Mouse (Mus musculus): Measurements from ENCODE around the gene Glmn. TPM values are rescaled to one million over a fixed set of nuclear protein-coding genes. Genes with fewer than 3 reads are reported as not detected.

Glmn gene
- polyA plus RNA-seq, 1 experiment from 2014 or later = 9.5 TPM

- WGBS = 95% methylated on average over 3 of the region's 3 CpGs
- Histone ChIP-seq H3K4me1 (replicated peaks; ENCODE audit: control insufficient read depth, insufficient read depth, low read length) (no peaks in the 10 kb centered on the region), H3K27me3 (replicated peaks; ENCODE audit: control insufficient read depth, insufficient read depth, low read length) (no peaks in the 10 kb centered on the region), H3K4me3 (ENCODE audit: low read depth, low read length) (no peak overlapping the region), H3K4me2 (replicated peaks; ENCODE audit: low read depth) (no peak overlapping the region), H3K36me3 (ENCODE audit: control insufficient read depth, insufficient read depth) (peaks cover 33% of the 10 kb centered on the region), H3K9me3 (ENCODE audit: control insufficient read depth) (no peaks in the 10 kb centered on the region), H3K27ac (ENCODE audit: low read depth, low read length) (no peak overlapping the region), H3K9ac (ENCODE audit: low read depth, low read length) (no peak overlapping the region)
- TF ChIP-seq CTCF (IDR thresholded peaks at IDR 0.05; ENCODE audit: low read depth) = no peak
- ATAC-seq = no peak
Observed at GRCm38 (mm10) chr5:107621327-107621726, 23.6 kb upstream of the Glmn start.

- Histone ChIP-seq H3K36me3 (ENCODE audit: control insufficient read depth, insufficient read depth) (peaks cover 42% of the 10 kb centered on the region), H3K4me2 (replicated peaks; ENCODE audit: low read depth) (no peak overlapping the region), H3K27me3 (replicated peaks; ENCODE audit: control insufficient read depth, insufficient read depth, low read length) (no peaks in the 10 kb centered on the region), H3K9me3 (ENCODE audit: control insufficient read depth) (no peaks in the 10 kb centered on the region), H3K4me3 (ENCODE audit: low read depth, low read length) (no peak overlapping the region), H3K9ac (ENCODE audit: low read depth, low read length) (no peak overlapping the region), H3K4me1 (replicated peaks; ENCODE audit: control insufficient read depth, insufficient read depth, low read length) (no peaks in the 10 kb centered on the region), H3K27ac (ENCODE audit: low read depth, low read length) (no peak overlapping the region)
- no peak for ATAC-seq
- WGBS = 63% methylated on average over 6 of the region's 6 CpGs
- no peak for TF ChIP-seq CTCF (IDR thresholded peaks at IDR 0.05; ENCODE audit: low read depth)
Observed at GRCm38 (mm10) chr5:107617986-107618385, 20.3 kb upstream of the Glmn start.

- no peak for ATAC-seq
- WGBS = 2% methylated on average over 2 of the region's 2 CpGs
- peak; percentile 93 for TF ChIP-seq CTCF (IDR thresholded peaks at IDR 0.05; ENCODE audit: low read depth)
- Histone ChIP-seq H3K36me3 (ENCODE audit: control insufficient read depth, insufficient read depth) (peaks cover 22% of the 10 kb centered on the region), H3K4me2 (replicated peaks; ENCODE audit: low read depth) (no peak overlapping the region), H3K9me3 (ENCODE audit: control insufficient read depth) (no peaks in the 10 kb centered on the region), H3K4me1 (replicated peaks; ENCODE audit: control insufficient read depth, insufficient read depth, low read length) (no peaks in the 10 kb centered on the region), H3K27ac (ENCODE audit: low read depth, low read length) (no peak overlapping the region), H3K27me3 (replicated peaks; ENCODE audit: control insufficient read depth, insufficient read depth, low read length) (no peaks in the 10 kb centered on the region), H3K4me3 (ENCODE audit: low read depth, low read length) (no peak overlapping the region), H3K9ac (ENCODE audit: low read depth, low read length) (no peak overlapping the region)
Observed at GRCm38 (mm10) chr5:107611224-107611623, 13.5 kb upstream of the Glmn start.

- Histone ChIP-seq H3K36me3 (ENCODE audit: control insufficient read depth, insufficient read depth) (peaks cover 21% of the 10 kb centered on the region), H3K9ac (ENCODE audit: low read depth, low read length) (no peak overlapping the region), H3K4me2 (replicated peaks; ENCODE audit: low read depth) (peak overlapping the region; percentile 64), H3K9me3 (ENCODE audit: control insufficient read depth) (no peaks in the 10 kb centered on the region), H3K4me3 (ENCODE audit: low read depth, low read length) (peak overlapping the region; percentile 75; the same call in 1 of the 2 replicates), H3K27me3 (replicated peaks; ENCODE audit: control insufficient read depth, insufficient read depth, low read length) (no peaks in the 10 kb centered on the region), H3K4me1 (replicated peaks; ENCODE audit: control insufficient read depth, insufficient read depth, low read length) (no peaks in the 10 kb centered on the region), H3K27ac (ENCODE audit: low read depth, low read length) (no peak overlapping the region)
- no peak for TF ChIP-seq CTCF (IDR thresholded peaks at IDR 0.05; ENCODE audit: low read depth)
- WGBS = 25% methylated on average over 4 of the region's 4 CpGs
- no peak for ATAC-seq
Observed at GRCm38 (mm10) chr5:107598380-107598779, 692 bp upstream of the Glmn start.

GRCm38 (mm10) chr5:107569148-107569547, 28.5 kb downstream of the Glmn start:
- Histone ChIP-seq H3K36me3 (ENCODE audit: control insufficient read depth, insufficient read depth) (peaks cover 31% of the 10 kb centered on the region; the same call in 1 of the 2 replicates), H3K4me3 (ENCODE audit: low read depth, low read length) (no peak overlapping the region), H3K4me2 (replicated peaks; ENCODE audit: low read depth) (no peak overlapping the region), H3K27ac (ENCODE audit: low read depth, low read length) (no peak overlapping the region), H3K4me1 (replicated peaks; ENCODE audit: control insufficient read depth, insufficient read depth, low read length) (no peaks in the 10 kb centered on the region), H3K27me3 (replicated peaks; ENCODE audit: control insufficient read depth, insufficient read depth, low read length) (no peaks in the 10 kb centered on the region), H3K9ac (ENCODE audit: low read depth, low read length) (no peak overlapping the region), H3K9me3 (ENCODE audit: control insufficient read depth) (no peaks in the 10 kb centered on the region)
- no peak for TF ChIP-seq CTCF (IDR thresholded peaks at IDR 0.05; ENCODE audit: low read depth)
- 92% methylated on average over 9 of the region's 9 CpGs for WGBS
- ATAC-seq = no peak

GRCm38 (mm10) chr5:107556969-107557368, 40.7 kb downstream of the Glmn start:
- Histone ChIP-seq H3K9me3 (ENCODE audit: control insufficient read depth) (no peaks in the 10 kb centered on the region), H3K27me3 (replicated peaks; ENCODE audit: control insufficient read depth, insufficient read depth, low read length) (no peaks in the 10 kb centered on the region), H3K4me3 (ENCODE audit: low read depth, low read length) (no peak overlapping the region), H3K27ac (ENCODE audit: low read depth, low read length) (no peak overlapping the region), H3K4me2 (replicated peaks; ENCODE audit: low read depth) (no peak overlapping the region), H3K4me1 (replicated peaks; ENCODE audit: control insufficient read depth, insufficient read depth, low read length) (no peaks in the 10 kb centered on the region), H3K36me3 (ENCODE audit: control insufficient read depth, insufficient read depth) (peaks cover 24% of the 10 kb centered on the region), H3K9ac (ENCODE audit: low read depth, low read length) (no peak overlapping the region)
- TF ChIP-seq CTCF (IDR thresholded peaks at IDR 0.05; ENCODE audit: low read depth) = no peak
- no peak for ATAC-seq
- 59% methylated on average over 3 of the region's 3 CpGs for WGBS

GRCm38 (mm10) chr5:107554336-107554735, 43.4 kb downstream of the Glmn start:
- 76% methylated on average over 5 of the region's 5 CpGs for WGBS
- no peak for ATAC-seq
- H3K4me1 ChIP-seq (replicated peaks; ENCODE audit: control insufficient read depth, insufficient read depth, low read length) = no peaks in the 10 kb centered on the region
- H3K27ac ChIP-seq (ENCODE audit: low read depth, low read length) = no peak overlapping the region
- H3K9me3 ChIP-seq (ENCODE audit: control insufficient read depth) = no peaks in the 10 kb centered on the region
- H3K4me3 ChIP-seq (ENCODE audit: low read depth, low read length) = no peak overlapping the region
- H3K27me3 ChIP-seq (replicated peaks; ENCODE audit: control insufficient read depth, insufficient read depth, low read length) = no peaks in the 10 kb centered on the region
- TF ChIP-seq CTCF (IDR thresholded peaks at IDR 0.05; ENCODE audit: low read depth) = no peak
- H3K4me2 ChIP-seq (replicated peaks; ENCODE audit: low read depth) = no peak overlapping the region
- H3K36me3 ChIP-seq (ENCODE audit: control insufficient read depth, insufficient read depth) = peaks cover 7% of the 10 kb centered on the region
- no peak overlapping the region for H3K9ac ChIP-seq (ENCODE audit: low read depth, low read length)
